Mouse (Mus musculus) megakaryocyte progenitor cell, adult 5-6 weeks (primary cell): ENCODE data around the gene Syap1. TPM values are rescaled to one million over a fixed set of nuclear protein-coding genes. Genes with fewer than 3 reads are reported as not detected.
"Not testable (repeated sequence)": the region's sequence is repeated elsewhere in the genome, so short reads cannot be mapped to it uniquely, and the experiment has no call there.

Source experiments
- ATAC-seq: replicated peaks from 2 replicates; pipeline ENCODE4 v1.8.0; 2016; ENCODE audit warnings: mild to moderate bottlenecking, moderate TSS enrichment, inconsistent platforms; ENCODE audit not compliant: poor library complexity
- total RNA-seq, 2 experiments: library from RNA; stranded (forward) in 1 of 2; stranded (reverse) in 1 of 2; fragments of 157-497, 149-512 nt in 1 of 2; fragments of 200-1000 nt in 1 of 2; gene quantifications; 2 replicates each; pipeline versions ENCODE4 v1.2.3 to v1.2.4; 2015 to 2017

Syap1 gene
- total RNA-seq, 2 experiments from 2014 or later: 24.1 to 45.7 TPM

DNA sequence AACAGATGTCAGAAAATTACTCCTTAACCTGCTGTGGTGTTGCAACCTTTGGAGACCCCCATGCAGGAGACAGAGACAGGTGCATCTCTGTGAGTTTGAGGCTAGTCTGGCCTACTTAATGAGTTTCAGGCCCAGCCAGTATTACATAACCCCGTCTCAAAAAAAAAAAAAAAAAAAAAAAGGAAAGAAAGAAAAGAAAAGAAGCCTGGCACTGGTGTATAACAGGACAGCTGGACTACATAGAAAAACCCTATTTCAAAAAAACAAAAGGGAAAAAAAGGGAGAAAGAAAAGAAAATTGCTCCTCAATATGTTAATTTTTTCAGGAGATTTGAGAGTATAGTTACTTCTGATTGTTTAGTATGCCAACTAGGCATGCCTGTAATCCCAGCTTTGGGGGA lies 57.2 kb downstream of the Syap1 start:
- ATAC-seq: no peak

GRCm38 (mm10) chrX:162830313-162830712 lies 57.9 kb downstream of the Syap1 start:
- ATAC-seq: not testable (repeated sequence)

GRCm38 (mm10) chrX:162829741-162830140 lies 58.5 kb downstream of the Syap1 start:
- ATAC-seq: no peak

- peak; percentile 85 for ATAC-seq
These were observed 59.0 kb downstream of the Syap1 start, which contains the start of gene Txlng for GRCm38 (mm10) chrX:162829203-162829708. Txlng (minus strand) TSS chrX:162829454.

DNA sequence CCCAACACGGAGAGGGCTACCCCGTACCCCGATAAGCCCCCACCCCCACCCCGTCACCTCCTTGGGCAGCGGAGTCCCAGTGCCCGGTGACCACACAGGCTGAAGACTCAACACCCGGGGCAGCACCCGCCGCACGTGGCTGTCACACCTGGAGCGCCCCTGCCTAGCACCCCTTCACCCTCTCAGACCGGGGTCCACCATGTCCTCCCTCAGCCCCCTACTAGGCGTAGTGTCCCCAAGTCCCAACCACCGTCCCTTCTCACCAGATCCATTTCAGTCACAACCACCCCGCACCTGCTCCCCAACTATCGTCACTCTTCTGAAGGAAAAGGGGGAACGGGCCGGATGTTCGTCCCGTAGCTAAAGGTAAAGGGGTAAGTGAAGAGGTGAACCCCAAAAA lies 59.5 kb downstream of the Syap1 start:
- peak; percentile 1; the same call in 1 of the 2 replicates for ATAC-seq

GRCm38 (mm10) chrX:162828016-162828415 lies 60.2 kb downstream of the Syap1 start:
- peak; percentile 18; the same call in 1 of the 2 replicates for ATAC-seq

Other genes with a start within 250 kb of the Syap1 start
- gene Reps2, start 244.8 kb downstream of the Syap1 start, total RNA-seq (2015): 2.0 and 2.5 TPM in 2 replicates
- gene Reps2, start 244.8 kb downstream of the Syap1 start, total RNA-seq (2017): 0.71 and 1.3 TPM in 2 replicates
- 354 and 385 TPM in 2 replicates for gene Rbbp7, start 128.0 kb downstream of the Syap1 start, total RNA-seq (2015)
- gene Rbbp7, start 128.0 kb downstream of the Syap1 start, total RNA-seq (2017): 267 and 297 TPM in 2 replicates
- gene Txlng, start 59.0 kb downstream of the Syap1 start, total RNA-seq (2015): 23.1 and 30.1 TPM in 2 replicates
- 35.8 and 51.6 TPM in 2 replicates for gene Txlng, start 59.0 kb downstream of the Syap1 start, total RNA-seq (2017)
- gene Ctps2, start 12.8 kb upstream of the Syap1 start, total RNA-seq (2015): 131 and 148 TPM in 2 replicates
- 65.1 and 65.6 TPM in 2 replicates for gene Ctps2, start 12.8 kb upstream of the Syap1 start, total RNA-seq (2017)
- not detected in 2 replicates for gene S100g, start 76.2 kb upstream of the Syap1 start, total RNA-seq (2015)
- gene S100g, start 76.2 kb upstream of the Syap1 start, total RNA-seq (2017): not detected in 2 replicates